Mouse (Mus musculus): ENCODE results near the gene Pdss2.

- TF ChIP-seq CTCF (IDR thresholded peaks at IDR 0.05; ENCODE audit: low read depth, low read length) (no peak), POLR2A (IDR thresholded peaks at IDR 0.05; ENCODE audit: insufficient read depth, low read length) (no peak)
Measured at GRCm38 (mm10) chr10:43321019-43321418, 99.7 kb downstream of the Pdss2 start.
